Mouse (Mus musculus) cerebellum, postnatal 25 days (tissue): Measurements from ENCODE around the gene Trim72.
"Not testable (repeated sequence)": the region's sequence is repeated elsewhere in the genome, so short reads cannot be mapped to it uniquely, and the experiment has no call there.

Source experiments
- DNase-seq, 2 experiments: peaks; one replicate each; pipeline ENCODE4 v3.0.0; 2021; ENCODE audit warnings: mixed read lengths in 2 of 2

Gene Trim72

GRCm38 (mm10) chr7:128009715-128010340 is 6.1 kb downstream of the Trim72 start:
- peak in 1 of 2 experiments; percentile 28 for DNase-seq

- no peak for DNase-seq
These were observed 8.5 kb downstream of the Trim72 start for GRCm38 (mm10) chr7:128012136-128012780.

- DNase-seq = no peak
These were observed 9.4 kb downstream of the Trim72 start for GRCm38 (mm10) chr7:128013116-128013515.

GRCm38 (mm10) chr7:128016134-128016533 is 12.4 kb downstream of the Trim72 start:
- not testable (repeated sequence) for DNase-seq

GRCm38 (mm10) chr7:128016650-128017049 is 12.9 kb downstream of the Trim72 start:
- no peak for DNase-seq

GRCm38 (mm10) chr7:128018275-128018674 is 14.5 kb downstream of the Trim72 start:
- DNase-seq = no peak

GRCm38 (mm10) chr7:128019187-128019586 is 15.4 kb downstream of the Trim72 start:
- DNase-seq = no peak

GRCm38 (mm10) chr7:128022974-128023373 is 19.2 kb downstream of the Trim72 start:
- no peak for DNase-seq

- DNase-seq = no peak
These were observed 19.8 kb downstream of the Trim72 start for GRCm38 (mm10) chr7:128023565-128023964.

GRCm38 (mm10) chr7:128024364-128024763 is 20.6 kb downstream of the Trim72 start:
- no peak for DNase-seq

- no peak for DNase-seq
These were observed 21.2 kb downstream of the Trim72 start for GRCm38 (mm10) chr7:128024932-128025331.

- DNase-seq = no peak
These were observed 21.6 kb downstream of the Trim72 start for GRCm38 (mm10) chr7:128025381-128025780.

GRCm38 (mm10) chr7:128031403-128031976 is 27.7 kb downstream of the Trim72 start:
- peak in 1 of 2 experiments; percentile 21 for DNase-seq

- DNase-seq = no peak
These were observed 28.7 kb downstream of the Trim72 start for GRCm38 (mm10) chr7:128032290-128032988.

- no peak for DNase-seq
These were observed 29.2 kb downstream of the Trim72 start for GRCm38 (mm10) chr7:128032989-128033293.

GRCm38 (mm10) chr7:128033616-128034015 is 29.9 kb downstream of the Trim72 start:
- no peak for DNase-seq

GRCm38 (mm10) chr7:128042161-128042820 is 38.5 kb downstream of the Trim72 start:
- DNase-seq = not testable (repeated sequence)

- no peak for DNase-seq
These were observed 40.5 kb downstream of the Trim72 start for GRCm38 (mm10) chr7:128044142-128044785.

- DNase-seq = no peak
These were observed 41.9 kb downstream of the Trim72 start for GRCm38 (mm10) chr7:128045640-128046039.

- no peak for DNase-seq
These were observed 45.1 kb downstream of the Trim72 start for GRCm38 (mm10) chr7:128048819-128049218.

GRCm38 (mm10) chr7:128049254-128049653 is 45.5 kb downstream of the Trim72 start:
- DNase-seq = no peak

GRCm38 (mm10) chr7:128050739-128051138 is 47.0 kb downstream of the Trim72 start:
- DNase-seq = no peak

- DNase-seq = no peak
These were observed 49.3 kb downstream of the Trim72 start for GRCm38 (mm10) chr7:128053061-128053460.
